Mouse (Mus musculus) ovary, adult 18-20 months (tissue): Measurements from ENCODE around the gene Rps6kl1.
"Not testable (repeated sequence)": the region's sequence is repeated elsewhere in the genome, so short reads cannot be mapped to it uniquely, and the experiment has no call there.

Source experiments
- DNase-seq: peaks from one replicate; pipeline ENCODE4 v3.0.0; 2022; ENCODE audit warnings: low spot score, mixed read lengths

Gene Rps6kl1

DNA sequence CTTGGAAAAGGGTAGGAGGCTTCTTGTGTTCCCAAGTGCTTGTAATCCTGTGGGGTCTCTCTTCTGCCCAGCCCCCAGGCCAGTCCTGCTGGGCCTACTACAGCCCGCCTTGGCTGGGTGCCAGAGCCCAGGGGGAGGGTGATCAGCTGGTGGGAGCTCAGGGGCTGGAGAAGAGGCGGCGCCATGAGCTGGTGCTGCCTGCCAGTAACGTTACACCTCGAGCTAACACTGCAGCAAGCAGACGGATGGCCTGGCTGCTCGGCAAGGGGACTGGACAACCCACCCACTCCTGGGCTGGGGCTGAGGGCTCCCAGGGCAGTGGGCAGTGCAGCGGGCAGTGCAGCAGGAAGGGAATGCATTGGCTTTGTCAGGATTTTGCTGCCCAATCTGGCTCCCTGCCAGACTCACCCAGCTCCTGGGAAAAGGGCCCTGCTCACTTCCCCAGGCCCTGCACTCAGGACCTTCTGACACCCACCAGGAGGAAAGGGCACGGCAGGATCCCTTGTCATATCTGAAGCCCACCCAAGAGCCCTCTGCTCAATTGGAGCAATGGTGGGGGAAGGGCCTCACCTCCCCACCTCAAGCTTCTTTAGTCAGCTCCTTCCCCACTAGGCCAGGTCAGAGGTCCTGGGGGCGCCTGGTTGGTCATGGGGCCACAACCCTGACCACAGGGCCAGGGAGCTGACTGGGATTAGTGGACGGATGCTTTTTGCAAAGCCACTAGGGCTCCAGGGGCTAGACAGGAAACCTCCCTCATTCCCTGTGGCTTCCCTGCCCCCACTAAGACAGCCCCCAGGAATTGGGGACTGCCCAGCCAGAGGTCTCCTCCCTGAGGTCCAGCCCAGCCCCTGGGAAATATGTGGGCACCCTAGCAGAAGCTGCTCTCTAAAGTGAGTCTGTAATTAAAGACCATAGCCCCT, 25.1 kb upstream of the Rps6kl1 start:
- no peak for DNase-seq

DNA sequence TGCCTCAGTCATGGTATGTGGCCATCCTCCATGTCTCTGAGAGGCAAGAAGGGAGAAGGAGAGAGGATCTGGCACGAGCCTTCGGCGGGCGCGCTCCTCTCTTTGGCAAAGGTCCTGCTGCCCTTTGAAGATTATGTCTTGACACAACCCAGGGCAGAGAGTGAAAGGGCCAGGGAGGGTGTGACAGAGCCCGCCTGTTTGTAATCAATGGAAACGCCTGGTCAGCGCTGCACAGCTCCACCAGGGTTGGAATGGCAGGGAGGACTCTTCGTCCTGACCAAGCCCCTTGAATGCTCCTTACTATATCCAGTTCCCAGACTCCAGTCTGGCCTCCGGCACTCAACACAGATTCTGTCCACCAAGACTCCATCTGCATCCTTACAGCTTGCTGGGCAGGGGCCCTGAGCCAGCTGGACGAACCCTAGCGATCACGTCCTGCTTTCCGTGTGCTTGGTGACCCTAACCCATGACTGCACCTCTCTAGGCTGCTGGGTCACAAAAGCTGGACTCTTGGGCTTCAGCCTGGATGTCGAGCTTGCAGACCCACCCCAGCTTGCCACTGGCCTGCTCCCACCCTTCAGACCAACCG, 24.1 kb upstream of the Rps6kl1 start:
- no peak for DNase-seq

DNA sequence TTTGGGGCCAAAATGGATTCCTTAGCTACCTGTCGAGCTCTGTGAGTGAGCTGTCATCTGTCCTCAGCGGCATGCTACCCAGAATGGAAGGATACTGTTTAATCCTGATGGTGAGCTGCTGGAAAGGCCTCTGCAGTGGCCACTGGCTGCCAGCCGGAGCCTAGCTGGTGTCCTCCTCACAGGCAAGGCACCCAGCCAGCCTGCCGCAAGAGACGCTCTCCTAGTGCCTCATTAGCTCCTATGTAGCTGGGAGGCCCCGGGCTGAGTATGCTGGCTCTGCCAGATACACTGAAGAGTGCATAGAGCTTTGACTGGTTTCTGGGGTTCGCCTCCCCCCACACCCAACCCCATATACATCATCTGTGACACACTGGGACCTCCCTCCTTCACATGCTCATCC, 23.0 kb upstream of the Rps6kl1 start:
- no peak for DNase-seq

DNA sequence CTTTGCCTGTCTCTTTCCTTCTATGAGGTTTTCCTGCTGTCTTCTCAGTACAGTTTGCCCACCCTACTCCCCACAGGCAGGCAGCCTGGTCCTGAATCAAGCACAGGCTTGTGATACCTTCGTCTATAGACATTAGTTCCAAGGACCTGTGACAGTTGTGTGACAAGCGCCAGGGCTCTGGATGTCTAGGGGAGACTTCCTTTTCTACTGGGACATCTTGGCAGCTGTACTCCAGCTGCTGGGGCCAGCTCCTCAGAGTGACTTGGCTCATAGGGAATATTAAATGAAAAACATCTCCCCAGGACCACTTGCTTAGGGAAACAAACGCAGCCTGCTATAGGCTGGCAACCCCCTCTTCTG, 19.9 kb upstream of the Rps6kl1 start:
- DNase-seq: no peak

- no peak for DNase-seq
Observed at GRCm38 (mm10) chr12:85170284-85170947, 19.4 kb upstream of the Rps6kl1 start.

DNA sequence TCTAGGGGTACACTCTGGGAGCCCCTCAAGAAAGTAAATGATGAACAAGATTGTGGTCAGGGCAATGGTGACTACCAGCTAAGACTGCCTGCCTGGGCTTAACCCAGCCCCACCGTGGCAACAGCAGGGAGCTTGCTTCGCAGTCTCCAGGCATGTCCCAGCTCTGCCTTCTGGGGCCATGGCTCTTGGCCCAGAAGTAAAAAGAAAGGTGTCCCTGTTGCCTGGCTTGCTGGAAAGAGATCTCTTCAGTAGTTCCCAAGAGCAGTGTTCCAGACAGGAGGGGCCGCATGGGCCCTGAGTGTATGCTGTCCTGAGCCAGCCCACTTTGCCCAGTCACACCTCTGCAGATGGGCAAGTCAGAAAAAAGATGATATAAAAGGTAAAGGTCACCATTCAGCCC, 18.8 kb upstream of the Rps6kl1 start:
- DNase-seq: no peak

DNA sequence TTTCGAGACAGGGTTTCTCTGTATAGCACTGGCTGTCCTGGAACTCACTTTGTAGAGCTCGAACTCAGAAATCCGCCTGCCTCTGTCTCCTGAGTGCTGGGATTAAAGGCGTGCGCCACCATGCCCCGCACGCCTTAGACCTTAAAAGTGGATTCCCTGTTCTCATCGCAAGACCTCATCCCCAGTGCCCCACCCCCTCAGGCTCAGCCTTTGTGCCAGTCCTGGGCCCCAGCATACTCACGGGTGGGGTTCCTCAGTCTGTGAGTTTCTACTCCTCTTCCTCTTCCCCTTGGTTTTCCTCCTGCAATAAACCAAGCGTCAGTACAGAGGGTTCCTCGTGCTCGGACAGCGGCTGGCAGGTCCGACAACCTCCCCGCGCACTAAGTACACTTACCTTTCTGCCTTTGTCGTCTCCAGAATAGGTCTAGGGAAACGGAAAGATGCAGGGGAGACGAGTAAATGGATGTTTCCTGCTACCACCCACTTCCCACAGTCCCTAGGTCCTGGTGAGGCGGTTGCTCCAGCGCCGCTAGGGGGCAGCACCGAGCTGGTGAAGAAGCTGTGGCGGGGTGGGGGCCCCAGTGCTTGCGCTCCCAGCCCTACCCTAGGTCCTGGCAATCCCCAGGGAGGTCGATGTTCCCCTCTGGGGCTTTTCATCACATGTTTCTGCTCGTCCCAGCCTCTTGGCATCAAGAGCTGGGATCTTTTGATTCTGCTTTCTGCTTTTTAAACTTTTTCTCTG, 18.2 kb upstream of the Rps6kl1 start:
- DNase-seq: no peak

GRCm38 (mm10) chr12:85166631-85167030, 15.6 kb upstream of the Rps6kl1 start:
- no peak for DNase-seq

DNA sequence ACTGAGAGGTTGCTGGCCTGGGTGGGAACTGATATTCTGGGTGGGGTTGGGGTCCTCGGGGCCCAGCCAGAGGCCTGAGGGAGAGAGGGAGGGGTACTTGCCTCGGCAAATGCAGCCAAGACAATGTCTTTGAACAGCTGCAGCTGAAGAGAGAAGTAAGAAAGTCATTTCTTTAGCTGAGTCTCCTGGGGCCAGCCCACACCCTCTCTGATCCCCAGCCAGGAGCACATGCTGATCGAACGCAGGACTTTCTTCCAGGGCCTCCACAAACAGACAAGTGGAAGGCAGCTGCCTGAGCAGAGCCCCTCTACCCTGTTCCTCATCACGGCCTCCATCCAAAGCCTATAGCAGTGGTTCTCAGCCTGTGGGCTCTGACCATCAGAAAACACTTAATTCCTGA, 13.9 kb upstream of the Rps6kl1 start:
- DNase-seq: no peak

- DNase-seq: no peak
Observed at GRCm38 (mm10) chr12:85159592-85159991, 8.5 kb upstream of the Rps6kl1 start.

GRCm38 (mm10) chr12:85158801-85159200, 7.7 kb upstream of the Rps6kl1 start:
- no peak for DNase-seq

DNA sequence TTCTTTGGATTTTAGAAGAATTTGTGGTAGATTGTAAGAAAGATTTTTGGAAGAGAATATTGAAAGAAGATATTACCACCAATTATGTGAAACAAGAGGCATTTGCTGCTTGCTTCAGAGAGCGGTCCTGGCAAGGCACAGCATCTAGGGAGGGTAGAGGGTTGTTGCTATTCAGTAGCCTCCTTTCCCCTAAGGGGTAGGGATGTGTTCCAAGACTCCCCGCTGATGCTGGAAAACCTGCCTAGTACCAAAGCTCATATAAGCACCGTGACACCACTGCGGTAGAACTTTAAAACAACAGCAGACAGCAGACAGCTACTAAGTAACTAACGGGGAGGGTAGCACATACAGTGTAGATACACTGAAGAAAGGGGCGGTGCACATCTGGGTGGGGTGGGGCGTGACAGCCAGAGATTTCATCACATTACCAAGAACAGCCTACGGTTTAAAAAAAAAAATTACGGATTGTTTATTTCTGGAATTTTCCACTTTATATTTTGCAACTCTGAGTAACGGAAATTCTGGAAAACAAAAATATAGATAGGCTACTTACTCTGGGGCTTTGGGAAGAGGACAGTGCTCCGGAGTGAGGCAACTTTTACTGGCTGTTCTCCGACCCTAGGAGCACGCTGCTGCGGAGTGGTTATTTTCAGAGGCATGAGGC, 6.9 kb upstream of the Rps6kl1 start:
- no peak for DNase-seq

- DNase-seq: no peak
Observed at GRCm38 (mm10) chr12:85156324-85156723, 5.3 kb upstream of the Rps6kl1 start.

DNA sequence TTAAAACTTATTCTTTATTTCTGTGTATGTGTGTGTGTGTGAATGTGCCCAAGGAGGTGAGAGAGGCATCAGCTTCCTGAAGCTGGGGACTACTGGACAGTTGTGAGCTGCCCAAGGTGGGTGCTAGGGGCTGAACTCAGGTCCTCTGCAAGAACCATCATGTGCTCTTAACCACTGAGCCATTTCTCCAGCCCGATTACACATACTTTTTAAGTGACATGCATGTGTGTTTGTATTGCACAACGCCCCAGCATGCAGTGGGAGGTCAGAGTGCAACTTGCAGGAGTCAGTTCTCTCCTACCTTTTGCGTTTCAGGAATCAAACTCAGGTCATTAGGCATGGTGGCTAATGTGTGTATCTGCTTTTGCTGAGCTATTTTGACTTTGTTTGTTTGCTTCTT, 1.9 kb upstream of the Rps6kl1 start:
- no peak for DNase-seq

DNA sequence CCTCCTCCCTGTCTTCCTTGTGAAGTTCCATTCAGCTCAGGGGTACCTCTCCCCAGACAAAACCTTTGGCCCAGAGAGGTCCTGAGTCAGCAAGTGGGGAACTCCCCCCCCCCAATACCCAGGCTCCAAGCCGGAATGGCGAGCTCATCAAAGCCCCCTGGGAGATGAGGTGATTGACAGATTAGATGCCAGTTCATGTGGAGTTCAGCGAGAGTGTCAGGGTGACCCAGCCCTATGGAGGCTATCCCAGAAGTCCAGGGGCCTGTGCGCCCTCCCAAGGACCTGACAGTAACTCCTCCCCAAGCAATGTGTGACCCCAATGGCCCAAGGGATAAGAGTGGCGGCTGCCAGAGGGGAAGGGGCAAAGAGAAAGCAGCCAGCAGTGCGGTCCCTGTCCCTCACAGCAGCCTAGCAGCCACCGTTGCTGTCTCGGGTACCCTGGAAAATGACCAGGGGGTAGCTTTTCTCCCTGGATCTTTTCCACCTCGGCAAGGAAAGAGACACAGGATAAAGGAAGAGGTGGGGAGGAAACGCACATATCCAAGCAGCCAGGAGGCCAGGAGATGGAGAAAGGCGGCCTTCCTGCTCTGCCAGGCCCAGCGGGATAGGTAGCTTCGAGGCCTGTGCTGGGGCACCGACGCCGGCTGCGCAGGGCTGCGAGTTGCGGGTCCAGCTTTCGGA, 603 bp downstream of the Rps6kl1 start:
- DNase-seq: no peak

DNA sequence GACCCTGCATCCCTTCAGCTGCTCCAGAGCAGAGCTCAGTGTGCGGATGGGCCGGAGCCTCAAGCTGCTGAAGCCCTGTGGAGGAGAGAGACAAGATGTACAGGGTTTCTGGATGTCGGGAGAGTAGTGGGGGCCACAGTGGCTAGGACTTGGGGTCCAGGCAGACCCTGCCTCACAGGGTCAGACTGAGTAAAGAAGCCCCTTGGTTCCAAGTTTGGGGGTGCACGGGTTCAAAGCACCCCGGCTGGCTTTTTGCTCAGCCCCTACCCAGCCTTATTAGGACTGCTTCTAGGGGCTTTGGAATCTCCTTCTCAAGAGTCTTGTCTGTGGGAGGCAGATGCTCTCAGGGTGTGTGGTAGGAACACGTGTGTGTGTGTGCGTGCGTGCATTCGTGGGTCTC, 4.2 kb downstream of the Rps6kl1 start:
- DNase-seq: no peak

DNA sequence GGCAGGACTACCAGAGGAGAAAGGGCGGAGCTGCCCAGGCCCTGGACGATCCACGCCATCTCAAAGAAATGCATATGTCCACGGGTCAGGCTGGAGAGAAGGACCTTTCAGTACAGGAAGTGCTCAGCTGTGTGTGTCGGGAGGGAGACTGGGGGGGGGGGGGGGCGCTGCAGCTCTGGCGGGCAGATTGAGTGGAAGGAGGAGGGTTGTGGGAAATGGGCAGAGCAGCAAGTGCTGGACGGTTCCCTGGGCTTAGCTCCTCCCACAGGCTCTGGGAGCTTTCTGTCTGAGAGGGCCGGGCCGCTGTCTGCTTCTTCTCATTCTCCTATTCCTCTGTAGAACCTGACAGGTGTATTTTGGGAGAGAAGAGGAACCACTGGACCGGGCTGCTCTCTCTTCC, 4.7 kb downstream of the Rps6kl1 start:
- no peak for DNase-seq

- DNase-seq: no peak
Observed at GRCm38 (mm10) chr12:85145630-85146029, 5.4 kb downstream of the Rps6kl1 start.

DNA sequence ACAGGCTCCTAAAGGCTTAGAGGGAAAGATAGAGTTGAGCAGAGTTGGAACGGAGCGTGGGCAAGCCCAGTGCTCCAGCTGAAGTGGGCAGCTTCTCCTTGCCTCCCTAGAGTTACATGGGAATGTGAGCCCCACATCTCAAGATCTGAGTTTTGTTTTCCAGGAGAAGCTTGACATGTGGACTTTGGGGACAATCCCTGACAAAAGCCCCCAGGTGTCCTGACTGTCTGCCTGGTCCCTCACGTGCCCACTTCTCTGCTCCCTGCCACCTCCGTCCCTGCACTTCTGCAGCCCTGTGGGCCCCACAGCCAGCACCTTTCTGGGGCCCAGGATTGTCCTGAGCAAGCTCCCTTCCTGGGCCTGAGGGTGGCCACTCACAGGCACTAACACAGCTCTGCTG, 6.2 kb downstream of the Rps6kl1 start:
- no peak for DNase-seq

GRCm38 (mm10) chr12:85144276-85144675, 6.8 kb downstream of the Rps6kl1 start:
- DNase-seq: not testable (repeated sequence)

- peak; percentile 49 for DNase-seq
Observed at GRCm38 (mm10) chr12:85142803-85143202, 8.3 kb downstream of the Rps6kl1 start.
